Mouse (Mus musculus): ENCODE data around the gene BC049715. TPM values are rescaled to one million over a fixed set of nuclear protein-coding genes. Genes with fewer than 3 reads are reported as not detected.
A peak's percentile ranks its signal among the peaks of the same experiment; 100 is the strongest.

The BC049715 gene
- polyA plus RNA-seq, 1 experiment from 2014 or later = 2.4 TPM

DNA sequence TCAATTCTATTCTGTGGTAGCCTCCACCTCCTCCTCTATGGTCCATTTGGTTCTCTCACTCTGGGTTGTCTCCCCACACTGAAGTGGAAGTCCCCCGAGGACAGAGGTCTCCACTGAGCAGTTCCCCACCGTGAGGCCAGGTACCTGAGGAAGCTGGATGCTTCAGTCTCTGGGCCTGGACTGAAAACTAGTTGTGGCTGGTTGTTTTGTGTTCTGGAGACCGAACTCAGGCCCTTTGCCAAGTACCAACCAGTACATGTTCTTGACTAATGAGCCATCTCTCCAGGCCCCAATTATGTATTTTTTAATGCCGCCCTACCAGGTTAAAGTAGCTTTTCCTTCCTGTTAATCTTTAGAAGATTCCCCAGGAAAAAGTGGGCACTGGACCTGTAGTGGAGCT, 24.9 kb downstream of the BC049715 start:
- Histone ChIP-seq H3K36me3 (peaks cover 87% of the 10 kb centered on the region), H3K4me1 (replicated peaks) (peaks cover 88% of the 10 kb centered on the region), H3K4me3 (replicated peaks) (peak overlapping the region; percentile 80), H3K9ac (peak overlapping the region; percentile 54), H3K4me2 (peak overlapping the region; percentile 71), H3K27ac (peak overlapping the region; percentile 81), H3K27me3 (no peaks in the 10 kb centered on the region), H3K9me3 (replicated peaks) (no peaks in the 10 kb centered on the region)
- WGBS (ENCODE audit: insufficient replicate concordance) = 79% methylated on average over 4 of the region's 4 CpGs
- DNase-seq = no peak
- ATAC-seq (ENCODE audit: low read depth) = no peak

GRCm38 (mm10) chr6:136852762-136853161, 25.3 kb downstream of the BC049715 start:
- Histone ChIP-seq H3K27ac (peak overlapping the region; percentile 81), H3K4me2 (peak overlapping the region; percentile 71), H3K9ac (peak overlapping the region; percentile 54), H3K9me3 (replicated peaks) (no peaks in the 10 kb centered on the region), H3K36me3 (peaks cover 82% of the 10 kb centered on the region), H3K4me1 (replicated peaks) (peaks cover 85% of the 10 kb centered on the region), H3K4me3 (replicated peaks) (peak overlapping the region; percentile 80), H3K27me3 (no peaks in the 10 kb centered on the region)
- DNase-seq (no peak), ATAC-seq (ENCODE audit: low read depth) (no peak)
- 40% methylated on average over 3 of the region's 3 CpGs for WGBS (ENCODE audit: insufficient replicate concordance)

DNA sequence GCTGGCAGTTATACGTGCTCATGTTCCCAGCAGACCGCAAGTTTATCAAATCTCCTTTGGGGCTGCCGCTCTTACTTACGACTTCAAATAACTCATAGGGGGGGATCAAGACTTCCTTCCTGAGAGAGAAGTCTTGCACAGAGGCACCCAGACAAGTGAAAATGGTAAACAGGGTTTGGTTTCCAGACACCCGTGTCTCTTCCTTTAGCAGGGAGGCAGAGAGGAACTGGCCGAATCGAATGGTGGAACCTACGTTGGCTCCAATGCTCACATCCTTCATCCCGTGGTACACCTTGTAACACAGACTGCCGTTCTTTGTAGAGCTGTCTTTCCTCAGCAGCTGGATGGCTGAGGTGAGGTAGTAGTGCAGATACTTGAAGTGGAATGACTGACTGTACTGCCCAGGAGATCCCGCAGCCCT, 26.9 kb downstream of the BC049715 start:
- DNase-seq = no peak
- H3K9me3 ChIP-seq (replicated peaks) = no peaks in the 10 kb centered on the region
- H3K4me2 ChIP-seq = peak overlapping the region; percentile 71
- H3K27ac ChIP-seq = peak overlapping the region; percentile 99
- peaks cover 84% of the 10 kb centered on the region for H3K4me1 ChIP-seq (replicated peaks)
- H3K36me3 ChIP-seq = peaks cover 66% of the 10 kb centered on the region
- WGBS (ENCODE audit: insufficient replicate concordance) = 38% methylated on average over 11 of the region's 11 CpGs
- H3K9ac ChIP-seq = peak overlapping the region; percentile 91
- H3K27me3 ChIP-seq = no peaks in the 10 kb centered on the region
- ATAC-seq (ENCODE audit: low read depth) = no peak
- H3K4me3 ChIP-seq (replicated peaks) = peak overlapping the region; percentile 80

DNA sequence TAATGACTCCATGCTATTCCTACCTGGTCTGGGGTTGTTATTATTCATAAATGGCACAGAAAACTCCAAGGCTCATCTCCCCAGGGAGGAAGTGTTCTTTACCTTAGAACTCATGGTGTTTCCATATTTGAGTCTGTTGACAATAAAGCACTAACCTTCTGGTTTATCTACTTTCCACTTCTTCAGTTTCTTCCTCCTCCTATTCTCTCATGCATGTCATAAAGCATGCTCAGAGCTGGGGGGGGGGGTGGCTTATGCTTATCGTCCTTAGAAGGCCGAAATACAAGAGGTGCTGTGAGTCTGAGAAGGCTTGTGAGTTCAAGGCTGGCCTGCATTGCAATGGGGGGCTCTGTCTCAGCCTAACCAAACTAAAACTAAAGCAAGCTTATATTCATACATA, 27.8 kb downstream of the BC049715 start:
- no peak for ATAC-seq (ENCODE audit: low read depth)
- Histone ChIP-seq H3K4me1 (replicated peaks) (peaks cover 84% of the 10 kb centered on the region), H3K9ac (peak overlapping the region; percentile 91)

DNA sequence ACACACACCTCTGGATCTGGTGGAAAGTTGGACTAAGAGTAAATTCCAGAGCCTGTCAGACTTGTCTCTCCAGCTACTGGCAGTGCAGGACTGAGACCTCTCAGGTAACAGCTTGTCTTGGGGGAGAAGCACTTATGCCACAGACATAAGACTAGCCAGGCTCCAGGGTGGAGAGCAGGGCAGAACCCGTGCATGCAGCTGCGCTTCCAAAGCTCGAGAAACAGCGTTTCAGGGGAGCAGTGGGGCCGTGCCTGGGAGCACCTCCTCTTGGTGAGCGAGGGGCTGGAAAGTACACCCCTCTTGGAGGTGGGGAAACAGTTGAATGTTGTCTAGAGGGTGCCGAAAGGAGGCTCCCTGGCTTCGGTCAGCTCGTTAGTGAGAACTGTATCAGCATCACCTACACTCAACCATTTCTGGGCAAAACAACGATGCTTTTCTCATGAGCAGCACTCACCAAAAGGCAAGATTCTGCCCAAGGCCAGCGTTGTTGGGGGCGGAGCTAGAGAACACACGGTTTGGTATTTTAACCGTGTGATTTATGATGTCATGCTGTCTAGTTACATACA, 28.7 kb downstream of the BC049715 start:
- peak overlapping the region; percentile 71 for H3K4me2 ChIP-seq
- H3K27ac ChIP-seq = peak overlapping the region; percentile 99
- H3K4me1 ChIP-seq (replicated peaks) = peaks cover 82% of the 10 kb centered on the region
- H3K9me3 ChIP-seq (replicated peaks) = no peaks in the 10 kb centered on the region
- no peaks in the 10 kb centered on the region for H3K27me3 ChIP-seq
- ATAC-seq (ENCODE audit: low read depth) = peak; percentile 21; the same call in 1 of the 2 replicates
- peak overlapping the region; percentile 91 for H3K9ac ChIP-seq
- H3K36me3 ChIP-seq = peaks cover 48% of the 10 kb centered on the region
- peak; percentile 57 for DNase-seq
- WGBS (ENCODE audit: insufficient replicate concordance) = 25% methylated on average over 14 of the region's 14 CpGs
- H3K4me3 ChIP-seq (replicated peaks) = peak overlapping the region; percentile 80

More for the DNA sequence above, 27.8 kb downstream of the BC049715 start:
- Histone ChIP-seq H3K9me3 (replicated peaks) (no peaks in the 10 kb centered on the region), H3K4me2 (peak overlapping the region; percentile 71), H3K4me3 (replicated peaks) (peak overlapping the region; percentile 80), H3K36me3 (peaks cover 58% of the 10 kb centered on the region), H3K27ac (peak overlapping the region; percentile 99), H3K27me3 (no peaks in the 10 kb centered on the region)
- WGBS (ENCODE audit: insufficient replicate concordance) = 16% methylated on average over 2 of the region's 2 CpGs
- no peak for DNase-seq

- H3K27ac ChIP-seq = peak within 1 kb of the TSS; percentile 99
- ATAC-seq (ENCODE audit: low read depth) (peak; percentile 98), DNase-seq (peak; percentile 89)
- H3K9me3 ChIP-seq (replicated peaks) = no peaks in the 10 kb centered on the region
- 10% methylated on average over 18 of the region's 18 CpGs for WGBS (ENCODE audit: insufficient replicate concordance)
- H3K9ac ChIP-seq = peak within 1 kb of the TSS; percentile 91
- peak within 1 kb of the TSS; percentile 80 for H3K4me3 ChIP-seq (replicated peaks)
- H3K27me3 ChIP-seq = no peaks in the 10 kb centered on the region
- peaks cover 74% of the 10 kb centered on the region for H3K4me1 ChIP-seq (replicated peaks)
- peak within 1 kb of the TSS; percentile 71 for H3K4me2 ChIP-seq
- peaks cover 37% of the 10 kb centered on the region for H3K36me3 ChIP-seq
Observed at GRCm38 (mm10) chr6:136857186-136857872, 29.9 kb downstream of the BC049715 start, which contains the start of gene Art4. Art4 (minus strand) TSS chr6:136857733.

- 2% methylated on average over 11 of the region's 11 CpGs for WGBS (ENCODE audit: insufficient replicate concordance)
- Histone ChIP-seq H3K9ac (peak overlapping the region; percentile 91), H3K4me1 (replicated peaks) (peaks cover 69% of the 10 kb centered on the region), H3K36me3 (peaks cover 31% of the 10 kb centered on the region), H3K4me2 (peak overlapping the region; percentile 71), H3K9me3 (replicated peaks) (no peaks in the 10 kb centered on the region), H3K27ac (peak overlapping the region; percentile 99), H3K27me3 (no peaks in the 10 kb centered on the region), H3K4me3 (replicated peaks) (peak overlapping the region; percentile 80)
- ATAC-seq (ENCODE audit: low read depth) = peak; percentile 69
- DNase-seq = no peak
Observed at GRCm38 (mm10) chr6:136857873-136858260, 30.4 kb downstream of the BC049715 start.

- peak overlapping the region; percentile 99 for H3K27ac ChIP-seq
Observed at GRCm38 (mm10) chr6:136858420-136858819, 31.0 kb downstream of the BC049715 start.

GRCm38 (mm10) chr6:136861020-136861419, 33.6 kb downstream of the BC049715 start:
- WGBS (ENCODE audit: insufficient replicate concordance) = 39% methylated on average over 9 of the region's 9 CpGs
- no peak for ATAC-seq (ENCODE audit: low read depth)

More at GRCm38 (mm10) chr6:136858420-136858819, 31.0 kb downstream of the BC049715 start:
- ATAC-seq (ENCODE audit: low read depth) = no peak
- H3K9ac ChIP-seq = peak overlapping the region; percentile 91
- peak overlapping the region; percentile 71 for H3K4me2 ChIP-seq
- 34% methylated on average over 8 of the region's 8 CpGs for WGBS (ENCODE audit: insufficient replicate concordance)
- H3K36me3 ChIP-seq = peaks cover 27% of the 10 kb centered on the region
- peak overlapping the region; percentile 80 for H3K4me3 ChIP-seq (replicated peaks)
- H3K9me3 ChIP-seq (replicated peaks) = no peaks in the 10 kb centered on the region
- H3K4me1 ChIP-seq (replicated peaks) = peaks cover 63% of the 10 kb centered on the region
- DNase-seq = no peak
- no peaks in the 10 kb centered on the region for H3K27me3 ChIP-seq

GRCm38 (mm10) chr6:136865360-136865759, 37.9 kb downstream of the BC049715 start:
- Histone ChIP-seq H3K4me3 (replicated peaks) (no peak overlapping the region), H3K9ac (no peak overlapping the region), H3K4me2 (no peak overlapping the region), H3K9me3 (replicated peaks) (no peaks in the 10 kb centered on the region), H3K4me1 (replicated peaks) (peaks cover 25% of the 10 kb centered on the region), H3K36me3 (no peaks in the 10 kb centered on the region), H3K27ac (peak overlapping the region; percentile 29; the same call in 1 of the 2 replicates), H3K27me3 (no peaks in the 10 kb centered on the region)
- ATAC-seq (ENCODE audit: low read depth) (peak; percentile 80), DNase-seq (no peak)
- 46% methylated on average over 5 of the region's 5 CpGs for WGBS (ENCODE audit: insufficient replicate concordance)

More at GRCm38 (mm10) chr6:136861020-136861419, 33.6 kb downstream of the BC049715 start:
- H3K36me3 ChIP-seq = peaks cover under 1% of the 10 kb centered on the region; the same call in 1 of the 2 replicates
- H3K4me2 ChIP-seq = no peak overlapping the region
- H3K27ac ChIP-seq = peak overlapping the region; percentile 52; the same call in 1 of the 2 replicates
- no peak overlapping the region; the same call in 1 of the 2 replicates for H3K9ac ChIP-seq
- H3K4me1 ChIP-seq (replicated peaks) = peaks cover 51% of the 10 kb centered on the region
- no peak overlapping the region for H3K4me3 ChIP-seq (replicated peaks)
- H3K27me3 ChIP-seq = no peaks in the 10 kb centered on the region
- H3K9me3 ChIP-seq (replicated peaks) = no peaks in the 10 kb centered on the region
- DNase-seq = no peak

GRCm38 (mm10) chr6:136866150-136866549, 38.7 kb downstream of the BC049715 start:
- H3K4me2 ChIP-seq = no peak overlapping the region
- H3K27me3 ChIP-seq = no peaks in the 10 kb centered on the region
- H3K4me1 ChIP-seq (replicated peaks) = peaks cover 18% of the 10 kb centered on the region
- no peak overlapping the region for H3K27ac ChIP-seq
- DNase-seq (no peak), ATAC-seq (ENCODE audit: low read depth) (no peak)
- 73% methylated on average over 4 of the region's 4 CpGs for WGBS (ENCODE audit: insufficient replicate concordance)
- no peak overlapping the region for H3K4me3 ChIP-seq (replicated peaks)
- H3K9ac ChIP-seq = no peak overlapping the region
- no peaks in the 10 kb centered on the region for H3K9me3 ChIP-seq (replicated peaks)
- H3K36me3 ChIP-seq = no peaks in the 10 kb centered on the region

Data from liver, embryonic 13.5 days (tissue).